Mouse (Mus musculus) midbrain, embryonic 12.5 days (tissue): ENCODE measurements around the gene Scamp5. TPM values are rescaled to one million over a fixed set of nuclear protein-coding genes. Genes with fewer than 3 reads are reported as not detected.

ENCODE experiments used
- ATAC-seq: fragments of 200-750 bp; cut with Nextera tagmentation; 2 replicates; pipeline ENCODE4 v1.8.0; 2017; ENCODE audit warnings: low read depth, moderate TSS enrichment, moderate library complexity; ENCODE audit not compliant: low FRiP score
- H3K27ac ChIP-seq: fragments of 300-500 bp; sonication (generic); replicated peaks from 2 replicates; pipeline ENCODE4 v1.5.1; 2016; ENCODE audit warnings: mild to moderate bottlenecking
- H3K27me3 ChIP-seq: fragments of 300-500 bp; sonication (generic); 2 replicates; pipeline ENCODE4 v1.6.1; 2016; ENCODE audit warnings: mild to moderate bottlenecking
- H3K36me3 ChIP-seq: fragments of 300-500 bp; sonication (generic); 2 replicates; pipeline ENCODE4 v1.6.1; 2016
- H3K4me1 ChIP-seq: fragments of 300-500 bp; sonication (generic); 2 replicates; pipeline ENCODE4 v1.6.1; 2016
- H3K4me2 ChIP-seq: fragments of 300-500 bp; sonication (generic); replicated peaks from 2 replicates; pipeline ENCODE4 v1.6.1; 2016; ENCODE audit warnings: mild to moderate bottlenecking, moderate library complexity
- H3K4me3 ChIP-seq: fragments of 300-500 bp; sonication (generic); 2 replicates; pipeline ENCODE4 v1.5.1; 2016; ENCODE audit warnings: mild to moderate bottlenecking
- H3K9ac ChIP-seq: fragments of 300-500 bp; sonication (generic); replicated peaks from 2 replicates; pipeline ENCODE4 v1.6.1; 2016; ENCODE audit warnings: mild to moderate bottlenecking, moderate library complexity
- H3K9me3 ChIP-seq: fragments of 300-500 bp; sonication (generic); 2 replicates; pipeline ENCODE4 v1.6.1; 2016; ENCODE audit warnings: mild to moderate bottlenecking
- WGBS: fragments of 180-500 bp; shearing (Covaris S2); methylation state at CpG from one replicate; pipeline ENCODE4 v1.1.7; 2016; 5-methylcytosine and 5-hydroxymethylcytosine counted together
- polyA plus RNA-seq: library from polyadenylated mRNA; unstranded; fragments of >200 nt; fragmentation: Nextera tagmentation; extraction: Ambion mirVana; gene quantifications from 2 replicates; pipeline ENCODE4 v1.2.1, GENCODE M21; 2016

Scamp5 gene
- polyA plus RNA-seq, 1 experiment from 2014 or later: 49.8 TPM

GRCm38 (mm10) chr9:57449715-57450114, 18.1 kb downstream of the Scamp5 start:
- no peak for ATAC-seq
- H3K9me3 ChIP-seq: no peaks in the 10 kb centered on the region
- H3K4me2 ChIP-seq: no peak overlapping the region
- no peak overlapping the region for H3K4me3 ChIP-seq
- WGBS: 72% methylated on average over 1 of the region's 1 CpGs
- no peak overlapping the region for H3K9ac ChIP-seq
- H3K36me3 ChIP-seq: peaks cover 62% of the 10 kb centered on the region
- H3K27ac ChIP-seq: no peak overlapping the region
- H3K27me3 ChIP-seq: no peaks in the 10 kb centered on the region
- H3K4me1 ChIP-seq: no peaks in the 10 kb centered on the region

- H3K4me2 ChIP-seq: no peak overlapping the region
- H3K4me1 ChIP-seq: peaks cover 8% of the 10 kb centered on the region
- 0 out of 2 replicates have a peak, but pooled peaks have one; percentile 9 for ATAC-seq
- H3K27ac ChIP-seq: no peak overlapping the region
- H3K4me3 ChIP-seq: no peak overlapping the region
- H3K9ac ChIP-seq: no peak overlapping the region
- H3K27me3 ChIP-seq: no peaks in the 10 kb centered on the region
- no peaks in the 10 kb centered on the region for H3K9me3 ChIP-seq
- H3K36me3 ChIP-seq: peaks cover 35% of the 10 kb centered on the region
- 97% methylated on average over 1 of the region's 1 CpGs for WGBS
Measured at GRCm38 (mm10) chr9:57440620-57441019, 27.2 kb downstream of the Scamp5 start.

GRCm38 (mm10) chr9:57439522-57440295, 28.2 kb downstream of the Scamp5 start, which contains the start of gene Ppcdc:
Gene Ppcdc, minus strand, starts transcription at chr9:57440124.
- H3K36me3 ChIP-seq: peaks cover 26% of the 10 kb centered on the region
- H3K9ac ChIP-seq: peak within 1 kb of the TSS; percentile 69
- H3K4me2 ChIP-seq: peak within 1 kb of the TSS; percentile 59
- no peaks in the 10 kb centered on the region for H3K27me3 ChIP-seq
- H3K4me3 ChIP-seq: peak within 1 kb of the TSS; percentile 49
- 0 out of 2 replicates have a peak within 1 kb of the TSS, but pooled peaks have one; percentile 56 for H3K27ac ChIP-seq
- no peaks in the 10 kb centered on the region for H3K9me3 ChIP-seq
- peak; percentile 96 for ATAC-seq
- WGBS: 3% methylated on average over 32 of the region's 32 CpGs
- peaks cover 8% of the 10 kb centered on the region for H3K4me1 ChIP-seq

GRCm38 (mm10) chr9:57439083-57439482, 28.8 kb downstream of the Scamp5 start:
- no peaks in the 10 kb centered on the region for H3K9me3 ChIP-seq
- ATAC-seq: no peak
- H3K27me3 ChIP-seq: no peaks in the 10 kb centered on the region
- H3K4me3 ChIP-seq: peak overlapping the region; percentile 49
- peak overlapping the region; percentile 59 for H3K4me2 ChIP-seq
- H3K36me3 ChIP-seq: peaks cover 24% of the 10 kb centered on the region
- no peak overlapping the region for H3K27ac ChIP-seq
- H3K9ac ChIP-seq: peak overlapping the region; percentile 69; the same call in 1 of the 2 replicates
- WGBS: 67% methylated on average over 7 of the region's 7 CpGs
- peaks cover 8% of the 10 kb centered on the region for H3K4me1 ChIP-seq

- Histone ChIP-seq H3K27me3 (no peaks in the 10 kb centered on the region), H3K4me1 (peaks cover 11% of the 10 kb centered on the region), H3K27ac (no peak overlapping the region), H3K9me3 (no peaks in the 10 kb centered on the region), H3K4me2 (no peak overlapping the region), H3K4me3 (no peak overlapping the region), H3K36me3 (peaks cover 16% of the 10 kb centered on the region), H3K9ac (no peak overlapping the region; the same call in 1 of the 2 replicates)
- 73% methylated on average over 10 of the region's 10 CpGs for WGBS
- ATAC-seq: no peak
Measured at GRCm38 (mm10) chr9:57437896-57438614, 29.8 kb downstream of the Scamp5 start.

- no peak overlapping the region for H3K9ac ChIP-seq
- no peak overlapping the region for H3K4me3 ChIP-seq
- no peaks in the 10 kb centered on the region for H3K36me3 ChIP-seq
- H3K9me3 ChIP-seq: no peaks in the 10 kb centered on the region
- 85% methylated on average over 5 of the region's 5 CpGs for WGBS
- peaks cover 15% of the 10 kb centered on the region for H3K4me1 ChIP-seq
- no peak overlapping the region for H3K27ac ChIP-seq
- H3K27me3 ChIP-seq: peaks cover 9% of the 10 kb centered on the region
- no peak overlapping the region for H3K4me2 ChIP-seq
- no peak for ATAC-seq
Measured at GRCm38 (mm10) chr9:57436166-57436565, 31.7 kb downstream of the Scamp5 start.

- Histone ChIP-seq H3K4me2 (no peak overlapping the region), H3K4me1 (peaks cover 20% of the 10 kb centered on the region), H3K36me3 (no peaks in the 10 kb centered on the region), H3K9me3 (no peaks in the 10 kb centered on the region), H3K27me3 (peaks cover 9% of the 10 kb centered on the region), H3K27ac (no peak overlapping the region), H3K9ac (no peak overlapping the region), H3K4me3 (no peak overlapping the region)
- 91% methylated on average over 11 of the region's 11 CpGs for WGBS
- no peak for ATAC-seq
Measured at GRCm38 (mm10) chr9:57434405-57435165, 33.3 kb downstream of the Scamp5 start.

- no peak overlapping the region for H3K9ac ChIP-seq
- peak; percentile 68; the same call in 1 of the 2 replicates for ATAC-seq
- peaks cover 9% of the 10 kb centered on the region for H3K27me3 ChIP-seq
- H3K4me1 ChIP-seq: peaks cover 13% of the 10 kb centered on the region
- no peak overlapping the region for H3K27ac ChIP-seq
- no peak overlapping the region for H3K4me2 ChIP-seq
- H3K4me3 ChIP-seq: no peak overlapping the region
- WGBS: 23% methylated on average over 11 of the region's 11 CpGs
- no peaks in the 10 kb centered on the region for H3K36me3 ChIP-seq
- no peaks in the 10 kb centered on the region for H3K9me3 ChIP-seq
Measured at GRCm38 (mm10) chr9:57433097-57434032, 34.5 kb downstream of the Scamp5 start.

GRCm38 (mm10) chr9:57432480-57432879, 35.4 kb downstream of the Scamp5 start:
- H3K4me3 ChIP-seq: no peak overlapping the region

GRCm38 (mm10) chr9:57431202-57431601, 36.7 kb downstream of the Scamp5 start:
- H3K4me2 ChIP-seq: no peak overlapping the region
- peak overlapping the region; percentile 22; the same call in 1 of the 2 replicates for H3K27ac ChIP-seq
- no peaks in the 10 kb centered on the region for H3K9me3 ChIP-seq
- 20% methylated on average over 9 of the region's 9 CpGs for WGBS
- ATAC-seq: no peak
- peaks cover 9% of the 10 kb centered on the region for H3K27me3 ChIP-seq
- H3K36me3 ChIP-seq: 0 out of 2 replicates have a peak, but pooled peaks cover 2% of the 10 kb centered on the region
- 0 out of 2 replicates have a peak overlapping the region, but pooled peaks have one; percentile 3 for H3K9ac ChIP-seq
- H3K4me3 ChIP-seq: no peak overlapping the region
- H3K4me1 ChIP-seq: peaks cover 14% of the 10 kb centered on the region

More at GRCm38 (mm10) chr9:57432480-57432879, 35.4 kb downstream of the Scamp5 start:
- Histone ChIP-seq H3K9ac (no peak overlapping the region), H3K4me1 (peaks cover 14% of the 10 kb centered on the region), H3K9me3 (no peaks in the 10 kb centered on the region), H3K27me3 (peaks cover 9% of the 10 kb centered on the region), H3K4me2 (no peak overlapping the region), H3K36me3 (no peaks in the 10 kb centered on the region), H3K27ac (no peak overlapping the region)
- no peak for ATAC-seq
- WGBS: 89% methylated on average over 3 of the region's 3 CpGs

- no peak overlapping the region for H3K4me3 ChIP-seq
- 49% methylated on average over 4 of the region's 4 CpGs for WGBS
- H3K9ac ChIP-seq: no peak overlapping the region
- H3K4me2 ChIP-seq: no peak overlapping the region
- H3K9me3 ChIP-seq: no peaks in the 10 kb centered on the region
- peaks cover 9% of the 10 kb centered on the region for H3K27me3 ChIP-seq
- H3K4me1 ChIP-seq: peaks cover 11% of the 10 kb centered on the region
- H3K36me3 ChIP-seq: 0 out of 2 replicates have a peak, but pooled peaks cover 2% of the 10 kb centered on the region
- H3K27ac ChIP-seq: no peak overlapping the region
- no peak for ATAC-seq
Measured at GRCm38 (mm10) chr9:57428391-57428790, 39.5 kb downstream of the Scamp5 start.
